Mouse (Mus musculus) brown adipose tissue, adult 24 weeks (tissue): ENCODE data around the gene Ipo9. TPM values are rescaled to one million over a fixed set of nuclear protein-coding genes. Genes with fewer than 3 reads are reported as not detected.
A peak's percentile ranks its signal among the peaks of the same experiment; 100 is the strongest.

ENCODE experiments used
- H3K27ac ChIP-seq: fragments of 200-500 bp; replicated peaks from 2 replicates; pipeline ENCODE4 v1.5.1; 2012; ENCODE audit warnings: low read depth, mild to moderate bottlenecking, low read length
- H3K4me1 ChIP-seq: fragments of 200-500 bp; 2 replicates; pipeline ENCODE4 v1.6.1; 2012; ENCODE audit warnings: low read length, mixed read lengths; ENCODE audit not compliant: control insufficient read depth, insufficient read depth, insufficient read length
- H3K4me3 ChIP-seq: fragments of 200-500 bp; 2 replicates; pipeline ENCODE4 v1.5.1; 2012; ENCODE audit warnings: low read depth, mild to moderate bottlenecking, low read length, moderate library complexity; ENCODE audit not compliant: insufficient read depth
- polyA plus RNA-seq: library from polyadenylated mRNA; stranded (reverse); fragments of >200 nt; gene quantifications from 2 replicates; pipeline ENCODE4 v1.2.4, GENCODE M21; 2012; ENCODE audit not compliant: missing spikeins, insufficient read depth, insufficient read length

Ipo9 gene
- polyA plus RNA-seq, 1 experiment: 40.7 TPM

DNA sequence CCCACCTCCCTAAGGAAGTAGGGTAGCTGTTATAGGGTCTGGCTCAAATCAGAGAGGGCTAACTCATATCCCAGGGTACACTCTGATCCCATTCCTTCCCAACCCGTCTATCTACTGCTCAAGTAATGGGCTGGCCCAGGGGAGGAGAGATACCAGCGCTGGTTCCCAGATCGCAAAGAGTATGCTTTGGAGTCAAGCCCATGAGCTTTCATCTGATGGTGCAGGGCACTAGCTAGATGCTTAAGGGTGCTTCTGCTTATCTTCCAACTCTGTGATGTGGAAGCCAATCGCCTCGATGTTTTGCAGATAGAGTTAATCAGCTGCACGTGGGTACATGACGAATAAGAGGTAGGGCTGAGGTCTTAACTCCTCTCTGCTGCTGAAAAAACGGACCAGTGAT, 62.7 kb downstream of the Ipo9 start:
- Histone ChIP-seq H3K4me1 (no peaks in the 10 kb centered on the region), H3K4me3 (no peak overlapping the region), H3K27ac (no peak overlapping the region)

DNA sequence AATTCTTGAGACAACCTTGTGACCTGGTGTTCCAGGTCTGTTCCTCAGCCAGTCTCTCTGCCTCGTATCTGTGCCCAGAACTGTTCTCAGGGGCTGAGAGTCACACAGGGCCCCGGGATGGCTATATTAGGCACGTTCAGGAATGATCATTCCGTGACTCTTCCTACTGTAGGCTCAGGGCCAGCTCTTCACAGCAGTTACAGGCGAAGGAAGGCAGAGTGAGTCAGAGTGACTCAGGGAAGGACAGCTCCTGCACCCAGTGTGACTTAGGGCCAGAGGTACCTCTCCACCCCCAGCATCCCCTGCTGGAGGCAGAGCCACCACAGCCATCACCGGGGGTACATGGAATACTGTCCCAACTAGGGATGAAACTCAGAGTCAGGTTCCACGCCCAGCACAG, 63.3 kb downstream of the Ipo9 start:
- Histone ChIP-seq H3K4me3 (no peak overlapping the region), H3K4me1 (no peaks in the 10 kb centered on the region), H3K27ac (no peak overlapping the region)

DNA sequence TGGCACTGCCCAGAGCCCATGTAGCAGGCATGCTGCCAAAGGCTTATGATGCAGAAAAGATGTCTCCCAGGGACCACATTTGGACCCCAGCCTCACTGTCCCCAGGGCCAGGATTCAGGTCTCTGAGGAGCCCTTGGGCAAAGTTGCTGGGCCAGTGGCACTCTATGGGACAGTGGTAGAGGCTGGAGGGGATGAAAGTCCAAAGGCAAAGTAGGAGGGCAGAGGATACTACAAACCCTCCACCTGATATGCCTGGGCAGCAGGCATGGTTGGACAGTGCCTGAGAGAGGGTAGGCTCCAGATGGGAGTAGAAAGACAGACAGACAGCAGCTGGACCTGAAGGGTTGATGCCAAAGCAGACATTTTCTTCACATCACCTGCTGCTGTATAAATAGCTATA, 63.9 kb downstream of the Ipo9 start:
- no peak overlapping the region for H3K4me3 ChIP-seq
- no peaks in the 10 kb centered on the region for H3K4me1 ChIP-seq
- H3K27ac ChIP-seq: no peak overlapping the region

- H3K4me3 ChIP-seq: no peak overlapping the region
- 0 out of 2 replicates have a peak overlapping the region, but pooled peaks have one; percentile 34 for H3K27ac ChIP-seq
- no peaks in the 10 kb centered on the region for H3K4me1 ChIP-seq
Observed at GRCm38 (mm10) chr1:135363446-135363845, 66.9 kb downstream of the Ipo9 start.

GRCm38 (mm10) chr1:135362115-135362514, 68.2 kb downstream of the Ipo9 start:
- H3K27ac ChIP-seq: no peak overlapping the region
- H3K4me3 ChIP-seq: no peak overlapping the region
- no peaks in the 10 kb centered on the region for H3K4me1 ChIP-seq

DNA sequence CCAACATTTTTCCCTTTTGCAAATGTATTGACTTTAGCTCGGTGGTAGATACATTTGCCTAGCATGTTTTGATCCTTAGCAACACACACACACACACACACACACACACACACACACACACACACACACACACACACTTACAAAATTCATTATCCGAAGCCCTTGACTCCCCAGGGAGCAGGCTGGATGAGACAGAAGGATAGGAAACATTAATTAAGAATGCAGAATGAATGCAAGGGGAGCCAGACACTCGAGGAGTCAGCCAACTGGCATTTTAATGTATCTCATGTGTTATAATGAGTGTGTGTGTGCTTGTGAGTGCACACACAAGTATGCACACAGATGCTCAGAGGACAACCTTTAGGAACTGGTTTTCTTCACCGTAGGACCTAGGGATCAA, 68.8 kb downstream of the Ipo9 start:
- H3K4me3 ChIP-seq: no peak overlapping the region
- H3K27ac ChIP-seq: no peak overlapping the region
- H3K4me1 ChIP-seq: no peaks in the 10 kb centered on the region

- no peaks in the 10 kb centered on the region for H3K4me1 ChIP-seq
- H3K4me3 ChIP-seq: no peak overlapping the region
- H3K27ac ChIP-seq: no peak overlapping the region
Observed at GRCm38 (mm10) chr1:135359071-135359470, 71.2 kb downstream of the Ipo9 start.

- Histone ChIP-seq H3K27ac (peak overlapping the region; percentile 66), H3K4me3 (no peak overlapping the region), H3K4me1 (peaks cover 15% of the 10 kb centered on the region)
Observed at GRCm38 (mm10) chr1:135351953-135352352, 78.3 kb downstream of the Ipo9 start.

GRCm38 (mm10) chr1:135347498-135348169, 82.7 kb downstream of the Ipo9 start:
- Histone ChIP-seq H3K4me3 (no peak overlapping the region), H3K27ac (peak overlapping the region; percentile 8; the same call in 1 of the 2 replicates), H3K4me1 (peaks cover 18% of the 10 kb centered on the region)

DNA sequence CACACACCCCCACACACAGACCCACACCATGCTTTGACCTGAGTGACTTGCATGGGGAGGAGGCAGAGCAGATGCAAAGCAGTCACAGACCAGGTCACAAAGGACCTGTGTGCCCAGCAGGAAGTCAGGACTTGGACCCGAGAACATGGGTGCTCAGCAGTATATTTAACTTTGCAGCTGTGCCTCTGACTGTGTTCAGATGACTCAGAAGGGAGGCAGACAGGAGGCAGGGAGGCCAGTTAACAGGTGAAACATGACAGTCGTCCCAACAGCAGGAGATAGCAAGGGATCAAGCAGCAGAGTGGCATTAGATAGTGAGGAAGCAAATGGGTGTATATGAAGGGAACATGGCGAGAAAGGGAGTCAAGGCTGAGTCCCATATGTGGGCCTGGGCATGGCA, 83.4 kb downstream of the Ipo9 start:
- H3K4me3 ChIP-seq: no peak overlapping the region
- H3K27ac ChIP-seq: peak overlapping the region; percentile 8; the same call in 1 of the 2 replicates
- H3K4me1 ChIP-seq: peaks cover 14% of the 10 kb centered on the region

GRCm38 (mm10) chr1:135344026-135344425, 86.3 kb downstream of the Ipo9 start:
- Histone ChIP-seq H3K27ac (no peak overlapping the region), H3K4me1 (peaks cover 14% of the 10 kb centered on the region), H3K4me3 (no peak overlapping the region)

DNA sequence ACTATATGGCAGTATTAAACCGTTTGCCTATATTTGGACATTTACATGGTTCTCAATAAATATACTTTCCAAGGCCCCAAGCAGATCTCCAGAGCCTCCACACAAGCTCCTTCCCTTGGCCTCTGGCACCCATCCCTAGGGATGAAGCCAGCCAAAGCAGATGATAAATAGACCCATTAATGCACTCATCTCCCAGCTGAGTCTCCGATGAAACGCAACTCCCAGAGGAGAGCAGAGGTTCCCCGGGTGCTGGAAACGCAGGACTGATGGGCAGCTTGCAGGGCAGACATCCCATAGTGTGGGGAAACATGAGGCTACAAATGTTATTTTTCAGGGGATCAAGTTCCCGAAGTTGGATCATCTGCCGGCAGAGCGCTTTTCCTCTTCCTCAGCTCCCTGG, 88.4 kb downstream of the Ipo9 start:
- Histone ChIP-seq H3K4me3 (no peak overlapping the region), H3K4me1 (peaks cover 3% of the 10 kb centered on the region), H3K27ac (no peak overlapping the region)

Other genes with a start within 250 kb of the Ipo9 start
- not detected in 2 replicates for gene Elf3, start 171.9 kb downstream of the Ipo9 start, polyA plus RNA-seq
- gene Rnpep, start 146.4 kb downstream of the Ipo9 start, polyA plus RNA-seq: 32.3 and 39.4 TPM in 2 replicates
- 295 and 336 TPM in 2 replicates for gene Timm17a, start 116.7 kb downstream of the Ipo9 start, polyA plus RNA-seq
- gene Lmod1, start 105.7 kb downstream of the Ipo9 start, polyA plus RNA-seq: 1.8 and 2.1 TPM in 2 replicates
- gene Shisa4, start 55.3 kb downstream of the Ipo9 start, polyA plus RNA-seq: 2.1 and 3.2 TPM in 2 replicates
- gene Nav1, start 176.8 kb upstream of the Ipo9 start, polyA plus RNA-seq: 5.5 and 7.8 TPM in 2 replicates